Mouse (Mus musculus) midbrain, embryonic 14.5 days (tissue): ENCODE measurements at regions not wholly inside any gene's neighbourhood (a gene's known extent, or its start where the extent isn't known, plus 50 kb on each side); places are given as distances from the start of the nearest gene placed in this dataset.
"Not testable (repeated sequence)": the region's sequence is repeated elsewhere in the genome, so short reads cannot be mapped to it uniquely, and the experiment has no call there.

Experiments
- ATAC-seq: fragments of 200-750 bp; cut with Nextera tagmentation; 2 replicates; pipeline ENCODE4 v1.8.0; 2017; ENCODE audit warnings: moderate number of reproducible peaks, moderate library complexity; ENCODE audit not compliant: low FRiP score, low TSS enrichment
- DNase-seq: peaks from one replicate; pipeline ENCODE4 v3.0.0-alpha.2; 2015
- H3K27ac ChIP-seq: fragments of 300-500 bp; sonication (generic); replicated peaks from 2 replicates; pipeline ENCODE4 v1.5.1; 2014; ENCODE audit warnings: mild to moderate bottlenecking, low read depth, low read length, moderate library complexity
- H3K27me3 ChIP-seq: fragments of 300-500 bp; sonication (generic); 2 replicates; pipeline ENCODE4 v1.6.1; 2014; ENCODE audit warnings: low read length, control low read depth, mixed read lengths; ENCODE audit not compliant: control insufficient read depth, insufficient read depth
- H3K36me3 ChIP-seq: fragments of 300-500 bp; sonication (generic); 2 replicates; pipeline ENCODE4 v1.6.1; 2014; ENCODE audit warnings: low read length, control low read depth; ENCODE audit not compliant: control insufficient read depth, insufficient read depth
- H3K4me1 ChIP-seq: fragments of 300-500 bp; sonication (generic); 2 replicates; pipeline ENCODE4 v1.6.1; 2014; ENCODE audit warnings: mild to moderate bottlenecking, antibody characterized with exemption, low read length, control low read depth; ENCODE audit not compliant: control insufficient read depth, insufficient read depth
- H3K4me2 ChIP-seq: fragments of 300-500 bp; sonication (generic); 2 replicates; pipeline ENCODE4 v1.6.1; 2014; ENCODE audit warnings: mild to moderate bottlenecking, low read length, moderate library complexity
- H3K4me3 ChIP-seq: fragments of 300-500 bp; sonication (generic); replicated peaks from 2 replicates; pipeline ENCODE4 v1.5.1; 2014; ENCODE audit warnings: low read depth, low read length
- H3K9ac ChIP-seq: fragments of 300-500 bp; sonication (generic); replicated peaks from 2 replicates; pipeline ENCODE4 v1.6.1; 2014; ENCODE audit warnings: mild to moderate bottlenecking, low read length, moderate library complexity
- H3K9me3 ChIP-seq: fragments of 300-500 bp; sonication (generic); 2 replicates; pipeline ENCODE4 v1.6.1; 2016; ENCODE audit warnings: low read length, control low read depth, mixed read lengths; ENCODE audit not compliant: control insufficient read depth
- WGBS: fragments of 180-500 bp; shearing (Covaris S2); extraction: QIAGEN DNeasy Blood & Tissue Kit; methylation state at CpG from one replicate; pipeline ENCODE4 v1.1.7; 2014; 5-methylcytosine and 5-hydroxymethylcytosine counted together

GRCm38 (mm10) chr5:148789823-148790222 is 139.3 kb downstream of the Katnal1 start:
- no peaks in the 10 kb centered on the region for H3K36me3 ChIP-seq
- peaks cover 5% of the 10 kb centered on the region for H3K4me1 ChIP-seq
- no peak overlapping the region for H3K27ac ChIP-seq
- 84% methylated on average over 5 of the region's 5 CpGs for WGBS
- no peak overlapping the region for H3K4me3 ChIP-seq
- H3K9me3 ChIP-seq, result no peaks in the 10 kb centered on the region
- no peaks in the 10 kb centered on the region for H3K27me3 ChIP-seq
- DNase-seq (no peak), ATAC-seq (no peak)
- H3K4me2 ChIP-seq, result no peak overlapping the region
- H3K9ac ChIP-seq, result no peak overlapping the region

GRCm38 (mm10) chr5:148789147-148789566 is 140.0 kb downstream of the Katnal1 start:
- Histone ChIP-seq H3K9ac (no peak overlapping the region), H3K4me2 (no peak overlapping the region), H3K9me3 (no peaks in the 10 kb centered on the region), H3K27ac (no peak overlapping the region), H3K4me3 (no peak overlapping the region), H3K27me3 (no peaks in the 10 kb centered on the region), H3K4me1 (peaks cover 5% of the 10 kb centered on the region), H3K36me3 (no peaks in the 10 kb centered on the region)
- no peak for DNase-seq
- no peak for ATAC-seq
- WGBS, result 56% methylated on average over 6 of the region's 6 CpGs

- H3K4me1 ChIP-seq, result peaks cover 5% of the 10 kb centered on the region
- no peaks in the 10 kb centered on the region for H3K9me3 ChIP-seq
- no peak overlapping the region for H3K9ac ChIP-seq
- ATAC-seq (no peak), DNase-seq (no peak)
- H3K4me3 ChIP-seq, result no peak overlapping the region
- H3K27ac ChIP-seq, result no peak overlapping the region
- H3K36me3 ChIP-seq, result no peaks in the 10 kb centered on the region
- H3K4me2 ChIP-seq, result no peak overlapping the region
- WGBS, result 88% methylated on average over 8 of the region's 8 CpGs
- no peaks in the 10 kb centered on the region for H3K27me3 ChIP-seq
Measured at GRCm38 (mm10) chr5:148788690-148789089, 140.4 kb downstream of the Katnal1 start.

- WGBS, result 34% methylated on average over 8 of the region's 8 CpGs
- H3K36me3 ChIP-seq, result no peaks in the 10 kb centered on the region
- H3K4me2 ChIP-seq, result no peak overlapping the region
- ATAC-seq, result peak; percentile 72; the same call in 1 of the 2 replicates
- no peaks in the 10 kb centered on the region for H3K9me3 ChIP-seq
- H3K9ac ChIP-seq, result no peak overlapping the region
- no peaks in the 10 kb centered on the region for H3K4me1 ChIP-seq
- H3K27ac ChIP-seq, result no peak overlapping the region
- DNase-seq, result peak; percentile 73
- no peaks in the 10 kb centered on the region for H3K27me3 ChIP-seq
- H3K4me3 ChIP-seq, result no peak overlapping the region
Measured at GRCm38 (mm10) chr5:148787270-148787669, 141.8 kb downstream of the Katnal1 start.

GRCm38 (mm10) chr5:148781076-148781475 is 148.0 kb downstream of the Katnal1 start:
- WGBS, result 53% methylated on average over 6 of the region's 6 CpGs
- H3K4me3 ChIP-seq, H3K36me3 ChIP-seq, H3K4me1 ChIP-seq, ATAC-seq, H3K9me3 ChIP-seq, H3K27ac ChIP-seq, DNase-seq, H3K4me2 ChIP-seq, H3K27me3 ChIP-seq, H3K9ac ChIP-seq: not testable (repeated sequence)

- H3K27me3 ChIP-seq, result no peaks in the 10 kb centered on the region
- H3K27ac ChIP-seq, result no peak overlapping the region
- no peak overlapping the region for H3K9ac ChIP-seq
- no peak overlapping the region for H3K4me2 ChIP-seq
- H3K4me1 ChIP-seq, result no peaks in the 10 kb centered on the region
- no peaks in the 10 kb centered on the region for H3K9me3 ChIP-seq
- no peak overlapping the region for H3K4me3 ChIP-seq
- DNase-seq, result no peak
- 86% methylated on average over 20 of the region's 20 CpGs for WGBS
- ATAC-seq, result no peak
- no peaks in the 10 kb centered on the region for H3K36me3 ChIP-seq
Measured at GRCm38 (mm10) chr5:148776796-148777659, 152.1 kb downstream of the Katnal1 start.

GRCm38 (mm10) chr5:148775232-148775631 is 153.9 kb downstream of the Katnal1 start:
- no peak for ATAC-seq
- Histone ChIP-seq H3K27me3 (no peaks in the 10 kb centered on the region), H3K9ac (no peak overlapping the region), H3K4me1 (no peaks in the 10 kb centered on the region), H3K27ac (no peak overlapping the region), H3K4me2 (no peak overlapping the region), H3K4me3 (no peak overlapping the region), H3K9me3 (no peaks in the 10 kb centered on the region), H3K36me3 (no peaks in the 10 kb centered on the region)
- 80% methylated on average over 3 of the region's 3 CpGs for WGBS
- no peak for DNase-seq

GRCm38 (mm10) chr5:148774446-148774845 is 154.7 kb downstream of the Katnal1 start:
- Histone ChIP-seq H3K4me1 (no peaks in the 10 kb centered on the region), H3K36me3 (no peaks in the 10 kb centered on the region), H3K4me2 (no peak overlapping the region), H3K27ac (no peak overlapping the region), H3K9ac (no peak overlapping the region), H3K4me3 (no peak overlapping the region), H3K27me3 (no peaks in the 10 kb centered on the region), H3K9me3 (no peaks in the 10 kb centered on the region)
- ATAC-seq (no peak), DNase-seq (no peak)
- 69% methylated on average over 3 of the region's 3 CpGs for WGBS

GRCm38 (mm10) chr5:148769452-148769851 is 159.7 kb downstream of the Katnal1 start:
- ATAC-seq (no peak), DNase-seq (no peak)
- Histone ChIP-seq H3K4me1 (no peaks in the 10 kb centered on the region), H3K9me3 (no peaks in the 10 kb centered on the region), H3K4me3 (no peak overlapping the region), H3K9ac (no peak overlapping the region), H3K4me2 (no peak overlapping the region), H3K27me3 (no peaks in the 10 kb centered on the region), H3K27ac (no peak overlapping the region), H3K36me3 (no peaks in the 10 kb centered on the region)
- 92% methylated on average over 4 of the region's 4 CpGs for WGBS
